Mouse (Mus musculus) right cerebral cortex, postnatal 14 days (tissue): ENCODE measurements around the gene Vmn1r220.
"Not testable (repeated sequence)": the region's sequence is repeated elsewhere in the genome, so short reads cannot be mapped to it uniquely, and the experiment has no call there.

Source experiments
- DNase-seq: peaks from one replicate; pipeline ENCODE4 v3.0.0; 2022

Vmn1r220 gene

GRCm38 (mm10) chr13:23187875-23188274, at the start of gene Vmn1r220:
Gene Vmn1r220 (minus strand): TSS chr13:23187975.
- no peak for DNase-seq

GRCm38 (mm10) chr13:23235847-23236246, 48.1 kb upstream of the Vmn1r220 start, which contains the start of gene Vmn1r222:
Gene Vmn1r222 (minus strand): TSS chr13:23235947.
- DNase-seq = not testable (repeated sequence)

- not testable (repeated sequence) for DNase-seq
Measured at GRCm38 (mm10) chr13:23213827-23214226, 26.1 kb upstream of the Vmn1r220 start, which contains the start of gene Vmn1r221. Gene Vmn1r221 (plus strand): TSS chr13:23214127.

- not testable (repeated sequence) for DNase-seq
Measured at GRCm38 (mm10) chr13:23203885-23204284, 16.1 kb upstream of the Vmn1r220 start.

GRCm38 (mm10) chr13:23166471-23166870, 21.3 kb downstream of the Vmn1r220 start:
- DNase-seq = not testable (repeated sequence)

- no peak for DNase-seq
Measured at GRCm38 (mm10) chr13:23159012-23159411, 28.8 kb downstream of the Vmn1r220 start, which contains the start of gene Vmn1r219. Gene Vmn1r219 (plus strand): TSS chr13:23159312.

GRCm38 (mm10) chr13:23157848-23158247, 29.9 kb downstream of the Vmn1r220 start:
- no peak for DNase-seq

GRCm38 (mm10) chr13:23138880-23139279, 48.9 kb downstream of the Vmn1r220 start:
- no peak for DNase-seq

GRCm38 (mm10) chr13:23133501-23133900, 54.3 kb downstream of the Vmn1r220 start:
- no peak for DNase-seq

- DNase-seq = no peak
Measured at GRCm38 (mm10) chr13:23133099-23133498, 54.7 kb downstream of the Vmn1r220 start, which contains the start of gene Vmn1r218. Gene Vmn1r218 (plus strand): TSS chr13:23133155.
